Mouse (Mus musculus): Measurements from ENCODE around the gene Mrpl24.

DNA sequence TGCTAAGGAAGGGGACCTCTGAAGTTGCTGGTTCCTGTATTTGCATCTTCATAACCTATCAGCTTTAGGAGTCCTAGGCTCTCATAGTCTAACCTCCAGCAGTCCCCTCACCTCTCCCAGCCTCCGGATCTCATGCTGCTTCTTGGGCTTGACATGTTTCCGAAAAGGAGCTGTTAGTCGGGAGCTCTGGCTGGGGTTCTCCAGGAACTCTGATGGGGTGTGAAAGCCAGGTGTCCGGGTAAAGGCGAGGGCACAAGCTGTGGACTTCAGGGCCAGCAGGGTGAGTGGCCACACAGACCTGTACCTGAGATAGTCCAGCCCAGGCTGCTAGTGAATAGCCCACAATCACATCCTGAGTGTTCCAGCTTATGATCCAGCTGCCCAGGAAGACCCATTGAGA, 8.1 kb downstream of the Mrpl24 start:
- TF ChIP-seq CTCF (IDR thresholded peaks at IDR 0.05; ENCODE audit: control insufficient read depth, insufficient read depth, insufficient read length), result no peak
- TF ChIP-seq MYOG (IDR thresholded peaks at IDR 0.05; ENCODE audit: control insufficient read depth, extremely low read depth, insufficient read length), result no peak

Measured in C2C12 (cell line).